Mouse (Mus musculus) heart, embryonic 12.5 days (tissue): ENCODE measurements around the gene Ager. TPM values are rescaled to one million over a fixed set of nuclear protein-coding genes. Genes with fewer than 3 reads are reported as not detected.

Source experiments
- ATAC-seq: fragments of 200-750 bp; cut with Nextera tagmentation; 2 replicates; pipeline ENCODE4 v1.8.0; 2017; ENCODE audit warnings: moderate TSS enrichment, moderate library complexity; ENCODE audit not compliant: insufficient number of reproducible peaks, low FRiP score
- H3K27ac ChIP-seq: fragments of 300-500 bp; sonication (generic); 2 replicates; pipeline ENCODE4 v1.5.1; 2016; ENCODE audit warnings: mild to moderate bottlenecking, moderate library complexity; ENCODE audit not compliant: poor library complexity, severe bottlenecking
- H3K27me3 ChIP-seq: fragments of 300-500 bp; sonication (generic); replicated peaks from 2 replicates; pipeline ENCODE4 v1.6.1; 2016; ENCODE audit warnings: mild to moderate bottlenecking, moderate library complexity
- H3K36me3 ChIP-seq: fragments of 300-500 bp; sonication (generic); 2 replicates; pipeline ENCODE4 v1.6.1; 2016; ENCODE audit warnings: mild to moderate bottlenecking, moderate library complexity
- H3K4me1 ChIP-seq: fragments of 300-500 bp; sonication (generic); replicated peaks from 2 replicates; pipeline ENCODE4 v1.6.1; 2016; ENCODE audit warnings: mild to moderate bottlenecking
- H3K4me2 ChIP-seq: fragments of 300-500 bp; sonication (generic); 2 replicates; pipeline ENCODE4 v1.6.1; 2016; ENCODE audit warnings: mild to moderate bottlenecking, moderate library complexity
- H3K4me3 ChIP-seq: fragments of 300-500 bp; sonication (generic); 2 replicates; pipeline ENCODE4 v1.5.1; 2016; ENCODE audit warnings: mild to moderate bottlenecking
- H3K9ac ChIP-seq: fragments of 300-500 bp; sonication (generic); 2 replicates; pipeline ENCODE4 v1.6.1; 2016; ENCODE audit warnings: mild to moderate bottlenecking, moderate library complexity
- H3K9me3 ChIP-seq: fragments of 300-500 bp; sonication (generic); replicated peaks from 2 replicates; pipeline ENCODE4 v1.6.1; 2016; ENCODE audit warnings: mild to moderate bottlenecking, moderate library complexity
- WGBS: fragments of 180-500 bp; shearing (Covaris S2); methylation state at CpG from one replicate; pipeline ENCODE4 v1.1.7; 2016; 5-methylcytosine and 5-hydroxymethylcytosine counted together
- polyA plus RNA-seq: library from polyadenylated mRNA; unstranded; fragments of >200 nt; fragmentation: Nextera tagmentation; extraction: Ambion mirVana; gene quantifications from 2 replicates; pipeline ENCODE4 v1.2.1, GENCODE M21; 2016

The Ager gene
- polyA plus RNA-seq, 1 experiment from 2014 or later = 3.8 TPM

DNA sequence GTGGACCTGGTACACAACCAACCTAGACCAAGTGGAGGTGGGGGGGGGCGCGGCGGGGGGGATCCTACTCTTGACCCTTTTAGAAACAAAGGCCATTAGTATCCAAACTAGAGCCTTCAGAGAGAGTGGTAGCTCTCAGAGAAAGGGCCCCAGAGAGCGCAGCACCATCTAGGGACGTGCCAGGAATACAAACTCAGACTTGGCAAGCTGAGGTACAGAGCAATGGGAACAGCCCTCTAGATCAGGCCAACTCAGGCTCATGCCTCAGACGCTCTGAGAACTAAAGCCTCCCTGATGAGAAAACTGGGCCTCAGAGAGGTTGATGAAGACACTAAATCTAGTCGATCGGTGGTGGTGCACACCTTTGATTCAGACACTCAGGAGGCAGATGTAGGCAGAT lies 12.5 kb upstream of the Ager start:
- Histone ChIP-seq H3K4me1 (peaks cover 31% of the 10 kb centered on the region), H3K36me3 (no peaks in the 10 kb centered on the region), H3K27ac (no peak overlapping the region), H3K27me3 (no peaks in the 10 kb centered on the region), H3K9me3 (no peaks in the 10 kb centered on the region), H3K4me2 (no peak overlapping the region), H3K9ac (no peak overlapping the region), H3K4me3 (no peak overlapping the region)
- ATAC-seq = no peak
- 84% methylated on average over 8 of the region's 8 CpGs for WGBS

DNA sequence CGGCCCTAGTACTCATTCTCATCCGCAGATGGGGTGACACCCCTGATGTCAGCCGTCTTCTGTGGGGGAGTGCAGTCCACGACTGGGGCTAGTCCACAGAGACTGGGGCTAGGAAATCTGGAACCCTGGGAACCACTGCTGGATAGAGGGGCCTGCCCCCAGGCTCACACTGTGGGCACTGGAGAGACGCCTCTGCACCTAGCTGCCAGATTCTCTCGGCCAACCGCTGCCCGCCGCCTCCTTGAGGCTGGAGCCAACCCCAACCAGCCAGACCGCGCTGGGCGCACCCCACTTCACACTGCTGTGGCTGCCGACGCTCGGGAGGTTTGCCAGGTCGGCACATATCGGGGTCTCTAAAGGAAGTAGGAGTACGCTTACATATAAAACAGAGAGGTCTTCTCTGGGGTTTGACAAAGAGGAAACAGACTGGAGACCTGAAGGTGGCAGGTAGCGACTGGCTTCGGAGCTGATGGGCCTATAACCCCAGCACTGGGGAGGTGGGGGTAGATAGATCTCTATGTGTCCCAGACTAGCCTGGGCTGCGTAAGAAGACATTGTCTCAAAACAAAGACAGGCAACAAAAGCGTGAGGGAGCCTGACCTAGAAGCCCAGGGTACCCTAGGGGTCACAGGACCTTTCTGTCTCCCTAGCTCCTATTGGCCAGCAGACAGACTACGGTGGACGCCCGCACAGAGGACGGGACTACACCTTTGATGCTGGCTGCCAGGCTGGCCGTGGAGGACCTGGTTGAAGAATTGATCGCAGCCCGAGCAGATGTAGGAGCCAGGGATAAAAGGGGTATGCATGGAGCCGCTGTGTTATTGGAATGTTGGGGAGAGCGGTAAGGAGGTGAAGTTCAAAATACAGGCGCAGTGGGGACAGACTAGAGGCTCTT lies 11.5 kb upstream of the Ager start:
- Histone ChIP-seq H3K4me3 (peak overlapping the region; percentile 78), H3K9ac (peak overlapping the region; percentile 93), H3K9me3 (no peaks in the 10 kb centered on the region), H3K36me3 (no peaks in the 10 kb centered on the region), H3K4me2 (peak overlapping the region; percentile 97), H3K27me3 (no peaks in the 10 kb centered on the region), H3K27ac (peak overlapping the region; percentile 94), H3K4me1 (peaks cover 41% of the 10 kb centered on the region)
- WGBS = 31% methylated on average over 32 of the region's 32 CpGs
- ATAC-seq = no peak

DNA sequence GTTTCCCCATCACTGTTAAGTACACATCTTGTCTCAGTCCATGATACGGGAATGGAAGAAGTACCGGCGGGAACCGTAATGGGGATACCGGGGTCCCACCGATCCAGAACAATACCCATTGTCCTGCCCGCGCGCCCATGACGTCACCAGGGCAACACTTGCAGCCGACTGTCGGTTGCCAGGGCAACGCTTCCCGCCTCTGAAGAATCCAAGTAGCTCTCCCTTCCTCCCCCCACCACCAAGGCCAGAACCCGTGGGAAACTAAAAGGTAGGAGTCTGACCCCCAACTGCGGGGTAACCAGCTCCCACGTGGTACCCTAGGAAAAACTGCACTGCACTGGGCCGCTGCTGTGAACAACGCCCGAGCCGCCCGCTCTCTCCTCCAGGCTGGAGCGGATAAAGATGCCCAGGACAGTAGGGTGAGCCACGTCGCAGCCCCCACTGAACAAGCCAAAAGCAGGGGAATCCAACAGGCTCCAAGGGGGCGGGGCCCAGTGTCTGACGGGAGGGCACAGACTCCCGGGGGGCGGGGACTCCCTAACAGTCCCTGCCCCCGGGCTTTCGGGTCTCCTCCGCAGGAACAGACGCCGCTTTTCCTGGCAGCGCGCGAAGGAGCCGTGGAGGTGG lies 10.8 kb upstream of the Ager start:
- peak; percentile 84 for ATAC-seq
- under 1% methylated on average over 38 of the region's 38 CpGs for WGBS

DNA sequence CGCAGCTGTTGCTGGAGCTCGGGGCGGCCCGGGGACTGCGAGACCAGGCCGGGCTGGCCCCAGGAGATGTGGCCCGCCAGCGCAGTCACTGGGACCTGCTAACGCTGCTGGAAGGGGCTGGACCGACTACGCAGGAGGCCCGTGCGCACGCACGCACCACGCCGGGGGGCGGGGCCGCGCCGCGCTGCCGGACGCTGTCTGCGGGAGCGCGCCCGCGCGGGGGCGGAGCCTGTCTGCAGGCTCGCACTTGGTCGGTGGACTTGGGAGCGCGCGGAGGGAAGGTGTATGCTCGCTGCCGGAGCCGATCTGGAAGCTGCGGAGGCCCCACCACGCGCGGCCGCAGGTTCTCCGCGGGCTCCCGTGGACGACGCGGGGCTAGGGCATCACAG lies 10.2 kb upstream of the Ager start:
- peaks cover 46% of the 10 kb centered on the region for H3K4me1 ChIP-seq
- under 1% methylated on average over 50 of the region's 50 CpGs for WGBS
- peak overlapping the region; percentile 97 for H3K4me2 ChIP-seq
- H3K9ac ChIP-seq = peak overlapping the region; percentile 93
- H3K9me3 ChIP-seq = no peaks in the 10 kb centered on the region
- H3K27ac ChIP-seq = peak overlapping the region; percentile 94
- peak overlapping the region; percentile 78 for H3K4me3 ChIP-seq
- ATAC-seq = peak; percentile 86
- H3K27me3 ChIP-seq = no peaks in the 10 kb centered on the region
- H3K36me3 ChIP-seq = no peaks in the 10 kb centered on the region

More for the DNA sequence above, 10.8 kb upstream of the Ager start:
- peak overlapping the region; percentile 97 for H3K4me2 ChIP-seq
- no peaks in the 10 kb centered on the region for H3K27me3 ChIP-seq
- peak overlapping the region; percentile 94 for H3K27ac ChIP-seq
- peak overlapping the region; percentile 78 for H3K4me3 ChIP-seq
- H3K9ac ChIP-seq = peak overlapping the region; percentile 93
- no peaks in the 10 kb centered on the region for H3K9me3 ChIP-seq
- H3K36me3 ChIP-seq = no peaks in the 10 kb centered on the region
- peaks cover 46% of the 10 kb centered on the region for H3K4me1 ChIP-seq

DNA sequence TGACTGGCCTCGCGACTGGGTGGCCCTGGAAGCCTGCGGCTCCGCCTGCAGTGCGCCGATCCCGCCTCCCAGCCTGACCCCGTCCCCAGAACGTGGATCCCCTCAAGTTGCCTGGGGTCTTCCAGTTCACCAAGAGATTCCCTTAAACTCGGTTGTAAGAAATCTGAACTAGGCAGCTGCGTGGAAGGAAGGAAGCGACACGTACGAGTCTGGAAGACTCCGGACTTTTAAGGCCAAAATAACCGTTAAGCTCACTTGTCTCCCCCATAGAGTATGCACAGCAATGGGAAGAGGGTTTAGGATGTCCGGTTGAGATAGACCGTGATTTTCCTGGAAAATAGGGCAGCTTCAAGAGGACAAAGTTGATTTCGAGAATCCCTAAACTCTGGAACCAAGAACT lies 9.8 kb upstream of the Ager start:
- H3K4me3 ChIP-seq = peak overlapping the region; percentile 78
- H3K36me3 ChIP-seq = no peaks in the 10 kb centered on the region
- peak overlapping the region; percentile 94 for H3K27ac ChIP-seq
- WGBS = 2% methylated on average over 19 of the region's 19 CpGs
- peaks cover 46% of the 10 kb centered on the region for H3K4me1 ChIP-seq
- no peaks in the 10 kb centered on the region for H3K9me3 ChIP-seq
- H3K27me3 ChIP-seq = no peaks in the 10 kb centered on the region
- H3K4me2 ChIP-seq = peak overlapping the region; percentile 97
- ATAC-seq = no peak
- H3K9ac ChIP-seq = peak overlapping the region; percentile 93

DNA sequence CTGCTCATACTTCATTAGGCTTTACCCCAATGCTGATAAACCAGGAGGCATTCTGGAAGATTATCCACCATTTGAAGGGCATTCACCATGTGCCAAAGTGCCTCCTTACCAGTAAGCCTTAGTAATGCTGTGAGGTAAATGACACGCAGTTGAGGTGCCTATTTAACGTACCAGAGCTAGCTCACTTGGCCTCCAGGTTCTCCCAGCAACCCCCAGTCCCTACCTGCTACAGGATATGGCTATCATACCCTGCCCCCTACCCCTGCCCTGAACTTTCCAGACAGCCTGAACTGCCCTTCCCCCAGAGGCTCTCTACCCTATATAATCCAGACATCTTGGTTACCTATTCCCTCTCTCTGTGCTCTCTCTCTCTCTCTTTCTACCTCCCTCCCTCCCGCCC lies 8.9 kb upstream of the Ager start:
- H3K36me3 ChIP-seq = peaks cover 2% of the 10 kb centered on the region

DNA sequence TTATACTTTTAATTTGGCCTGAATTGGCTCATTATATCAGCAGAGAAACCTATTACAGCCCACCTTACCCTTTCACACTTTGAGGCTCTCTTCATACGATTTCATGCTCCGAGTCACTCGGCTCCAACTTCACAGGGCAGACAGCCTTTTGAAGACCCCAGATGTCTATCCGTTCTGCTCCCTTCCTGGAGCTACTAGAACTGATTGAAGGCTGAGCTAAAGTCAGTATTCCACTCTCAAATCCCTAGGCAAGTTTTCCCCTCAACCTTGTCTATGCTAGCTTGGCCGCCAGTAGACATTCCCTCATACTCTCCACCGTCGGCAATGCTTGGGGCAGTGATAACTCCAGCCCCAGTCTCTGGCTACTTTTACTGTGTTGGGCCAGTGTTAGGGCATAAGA lies 8.5 kb upstream of the Ager start:
- Histone ChIP-seq H3K4me1 (peaks cover 60% of the 10 kb centered on the region), H3K4me3 (no peak overlapping the region), H3K9me3 (no peaks in the 10 kb centered on the region), H3K4me2 (peak overlapping the region; percentile 76), H3K9ac (peak overlapping the region; percentile 44; the same call in 1 of the 2 replicates), H3K36me3 (peaks cover 6% of the 10 kb centered on the region), H3K27me3 (no peaks in the 10 kb centered on the region), H3K27ac (peak overlapping the region; percentile 49)
- 31% methylated on average over 7 of the region's 7 CpGs for WGBS
- ATAC-seq = no peak

More for the DNA sequence above, 8.9 kb upstream of the Ager start:
- Histone ChIP-seq H3K9me3 (no peaks in the 10 kb centered on the region), H3K4me1 (peaks cover 56% of the 10 kb centered on the region), H3K9ac (no peak overlapping the region), H3K4me2 (peak overlapping the region; percentile 76), H3K27me3 (no peaks in the 10 kb centered on the region), H3K4me3 (no peak overlapping the region), H3K27ac (peak overlapping the region; percentile 49)
- ATAC-seq = no peak
- WGBS = 63% methylated on average over 3 of the region's 3 CpGs

DNA sequence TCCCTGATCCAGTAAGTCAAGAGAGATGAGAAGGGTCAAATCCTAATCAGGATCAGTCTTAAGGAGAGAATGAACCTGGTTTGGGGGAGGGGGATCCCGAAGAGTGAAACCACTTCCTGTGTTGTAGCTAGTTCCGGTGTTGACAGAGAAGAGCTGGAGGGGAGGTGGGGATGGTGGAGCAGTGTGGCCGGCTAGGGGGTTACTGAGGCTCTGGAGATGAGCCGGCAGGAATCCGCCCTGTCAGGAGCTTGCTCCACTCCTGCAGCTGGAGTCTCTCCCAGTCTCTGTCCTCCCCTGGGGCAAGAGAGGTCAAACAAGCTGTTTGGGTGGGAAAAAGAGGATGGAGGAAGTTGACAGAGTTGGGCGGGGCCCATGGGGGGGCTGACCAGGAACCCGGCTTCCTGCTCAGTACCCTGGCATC lies 8.0 kb upstream of the Ager start, which contains the start of gene Gpsm3:
Gene Gpsm3 (plus strand): TSS at position 126 of the 421 bp plus-strand sequence.
- H3K4me1 ChIP-seq = peaks cover 64% of the 10 kb centered on the region
- peak within 1 kb of the TSS; percentile 76 for H3K4me2 ChIP-seq
- peak within 1 kb of the TSS; percentile 14; the same call in 1 of the 2 replicates for H3K4me3 ChIP-seq
- WGBS = 19% methylated on average over 7 of the region's 7 CpGs
- H3K9ac ChIP-seq = peak within 1 kb of the TSS; percentile 98; the same call in 1 of the 2 replicates
- H3K27ac ChIP-seq = peak within 1 kb of the TSS; percentile 97
- ATAC-seq = no peak
- no peaks in the 10 kb centered on the region for H3K27me3 ChIP-seq
- H3K36me3 ChIP-seq = peaks cover 11% of the 10 kb centered on the region
- no peaks in the 10 kb centered on the region for H3K9me3 ChIP-seq

DNA sequence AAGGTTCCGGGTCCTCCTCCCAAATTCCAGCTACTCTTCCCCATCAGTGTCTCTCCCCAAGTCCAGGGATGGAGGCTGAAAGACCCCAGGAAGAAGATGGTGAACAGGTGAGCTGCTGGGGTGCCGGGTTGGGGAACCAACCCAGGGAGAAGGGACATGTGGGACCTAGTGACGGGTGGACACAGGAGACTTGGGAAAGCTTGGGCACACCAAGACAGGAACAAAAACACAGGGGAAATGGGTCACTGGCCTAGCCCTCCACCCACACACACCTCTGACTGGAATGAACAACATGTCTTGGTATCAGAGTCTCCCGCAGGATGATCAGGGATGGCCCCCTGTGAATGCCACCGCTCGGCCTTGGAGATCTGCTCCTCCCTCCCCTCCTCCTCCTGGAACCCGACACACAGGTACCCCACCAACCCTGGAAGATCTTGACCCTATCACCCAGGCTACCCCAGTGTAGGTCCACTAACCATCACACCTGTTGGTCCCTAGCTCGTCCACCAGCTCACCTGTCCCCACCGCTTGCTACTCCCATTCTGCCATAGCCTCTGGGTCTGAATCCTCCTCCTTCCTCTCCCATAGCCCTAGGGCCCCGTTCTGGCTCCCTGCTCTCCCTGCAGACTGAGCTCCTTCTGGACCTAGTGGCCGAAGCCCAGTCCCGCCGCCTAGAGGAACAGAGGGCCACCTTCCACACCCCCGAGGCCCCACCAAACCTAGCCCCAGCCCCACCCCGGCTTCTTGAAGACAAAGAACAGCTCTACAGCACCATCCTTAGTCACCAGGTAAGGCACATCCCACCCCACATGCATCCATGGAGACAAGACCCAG lies 7.3 kb upstream of the Ager start:
- Histone ChIP-seq H3K9ac (peak overlapping the region; percentile 98; the same call in 1 of the 2 replicates), H3K4me1 (peaks cover 70% of the 10 kb centered on the region)

DNA sequence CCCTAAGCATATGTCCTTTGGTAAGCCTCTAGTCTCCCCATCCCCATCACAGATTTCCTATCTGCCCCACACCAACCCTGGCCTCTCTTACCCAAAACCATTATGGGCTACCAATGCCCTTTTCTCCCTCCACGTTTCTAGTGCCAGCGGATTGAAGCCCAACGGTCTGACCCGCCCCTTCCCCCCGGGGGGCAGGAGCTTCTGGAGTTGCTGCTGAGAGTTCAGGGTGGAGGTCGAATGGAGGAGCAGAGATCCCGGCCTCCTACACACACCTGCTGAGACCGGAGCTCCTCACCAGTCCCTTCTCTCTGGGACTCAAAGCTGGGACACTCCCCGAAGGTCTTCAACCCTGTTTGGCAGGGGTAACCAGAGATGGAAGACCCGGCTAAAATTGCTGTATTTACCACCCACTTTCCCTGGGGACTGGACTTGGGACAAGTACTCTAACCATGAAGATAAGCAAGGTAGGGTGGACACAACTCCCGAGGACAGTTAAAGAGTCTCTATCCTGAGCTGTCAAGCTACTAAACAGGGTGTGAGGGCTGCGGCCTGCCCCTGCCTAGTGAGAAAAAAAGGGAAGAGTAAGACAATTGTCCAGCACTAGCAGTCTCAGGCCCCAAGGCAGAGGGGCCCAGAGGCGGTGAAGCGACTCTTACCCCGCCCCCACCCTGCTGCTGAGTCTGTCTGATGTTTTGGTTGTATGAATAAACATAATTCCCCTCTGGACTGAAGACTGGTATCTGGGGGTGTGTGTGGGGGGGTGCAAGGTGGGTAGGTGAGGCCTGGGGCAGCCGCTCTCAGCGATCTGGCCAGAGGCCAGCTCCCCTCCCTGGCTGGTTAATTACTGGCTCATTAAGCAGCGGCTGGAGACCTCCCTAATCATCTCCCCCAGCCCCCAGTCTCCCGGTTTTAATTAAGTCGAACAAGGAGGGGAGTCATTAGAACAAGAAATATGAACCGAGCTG lies 6.4 kb upstream of the Ager start, which contains the start of gene Pbx2:
Gene Pbx2 (plus strand): TSS at position 238 of the 965 bp plus-strand sequence.
- 5% methylated on average over 21 of the region's 21 CpGs for WGBS
- Histone ChIP-seq H3K4me1 (peaks cover 68% of the 10 kb centered on the region), H3K36me3 (peaks cover 27% of the 10 kb centered on the region), H3K27ac (peak within 1 kb of the TSS; percentile 97), H3K9ac (peak within 1 kb of the TSS; percentile 98), H3K4me2 (peak within 1 kb of the TSS; percentile 76), H3K4me3 (peak within 1 kb of the TSS; percentile 83), H3K27me3 (no peaks in the 10 kb centered on the region), H3K9me3 (no peaks in the 10 kb centered on the region)
- peak; percentile 3; the same call in 1 of the 2 replicates for ATAC-seq

More for the DNA sequence above, 7.3 kb upstream of the Ager start:
- 57% methylated on average over 15 of the region's 15 CpGs for WGBS
- ATAC-seq = no peak
- Histone ChIP-seq H3K9me3 (no peaks in the 10 kb centered on the region), H3K4me3 (peak overlapping the region; percentile 14; the same call in 1 of the 2 replicates), H3K27ac (peak overlapping the region; percentile 97), H3K4me2 (peak overlapping the region; percentile 76), H3K36me3 (peaks cover 18% of the 10 kb centered on the region), H3K27me3 (no peaks in the 10 kb centered on the region)
